Mouse (Mus musculus) kidney, adult 2 months (tissue): ENCODE measurements at regions not wholly inside any gene's neighbourhood (a gene's known extent, or its start where the extent isn't known, plus 50 kb on each side); places are given as distances from the start of the nearest gene placed in this dataset.

Source experiments
- DNase-seq: peaks from one replicate; pipeline ENCODE4 v3.0.0; 2021
- H3K27ac ChIP-seq: fragments of 200-500 bp; 2 replicates; pipeline ENCODE4 v1.5.1; 2012; ENCODE audit warnings: low read depth, low read length, control low read depth, inconsistent platforms; ENCODE audit not compliant: insufficient read depth
- H3K27me3 ChIP-seq: fragments of 200-500 bp; replicated peaks from 2 replicates; pipeline ENCODE4 v1.6.1; 2012; ENCODE audit warnings: mild to moderate bottlenecking, moderate library complexity, low read length, inconsistent platforms; ENCODE audit not compliant: control insufficient read depth, insufficient read depth
- H3K36me3 ChIP-seq: fragments of 200-500 bp; 2 replicates; pipeline ENCODE4 v1.6.1; 2012; ENCODE audit warnings: mild to moderate bottlenecking, moderate library complexity, low read length, inconsistent platforms; ENCODE audit not compliant: control insufficient read depth, insufficient read depth
- H3K4me1 ChIP-seq: fragments of 200-500 bp; 2 replicates; pipeline ENCODE4 v1.6.1; 2011; ENCODE audit warnings: low read length; ENCODE audit not compliant: control insufficient read depth, insufficient read depth
- H3K4me3 ChIP-seq: fragments of 200-500 bp; 2 replicates; pipeline ENCODE4 v1.5.1; 2011; ENCODE audit warnings: mild to moderate bottlenecking, low read depth, low read length, control low read depth; ENCODE audit not compliant: insufficient read depth
- CTCF ChIP-seq: fragments of 200-500 bp; conservative IDR thresholded peaks from 2 replicates; pipeline ENCODE4 v1.5.1; 2011; ENCODE audit warnings: low read depth, mild to moderate bottlenecking, control low read depth, low read length, moderate library complexity, mixed read lengths; ENCODE audit not compliant: insufficient read depth, insufficient read length
- POLR2A ChIP-seq: fragments of 200-500 bp; IDR thresholded peaks from one replicate; pipeline ENCODE4 v1.6.1; 2011; ENCODE audit warnings: low read depth, low read length, control low read depth
- WGBS: fragments of 180-500 bp; shearing (Covaris S2); methylation state at CpG from one replicate; pipeline ENCODE4 v1.1.7; 2018; 5-methylcytosine and 5-hydroxymethylcytosine counted together

- Histone ChIP-seq H3K27me3 (no peaks in the 10 kb centered on the region), H3K4me1 (no peaks in the 10 kb centered on the region), H3K27ac (no peak overlapping the region), H3K36me3 (no peaks in the 10 kb centered on the region), H3K4me3 (no peak overlapping the region)
- TF ChIP-seq POLR2A, result no peak
- TF ChIP-seq CTCF, result no peak
- 40% methylated on average over 15 of the region's 15 CpGs for WGBS
- DNase-seq, result no peak
Observed at GRCm38 (mm10) chr4:131014301-131015081, 70.3 kb downstream of the Matn1 start.

- 58% methylated on average over 2 of the region's 2 CpGs for WGBS
- Histone ChIP-seq H3K36me3 (no peaks in the 10 kb centered on the region), H3K4me1 (no peaks in the 10 kb centered on the region), H3K4me3 (no peak overlapping the region), H3K27me3 (no peaks in the 10 kb centered on the region), H3K27ac (no peak overlapping the region)
- no peak for DNase-seq
- no peak for TF ChIP-seq POLR2A
- TF ChIP-seq CTCF, result no peak
Observed at GRCm38 (mm10) chr4:131015156-131015555, 71.0 kb downstream of the Matn1 start.

- no peak overlapping the region for H3K27ac ChIP-seq
- H3K4me3 ChIP-seq, result no peak overlapping the region
- WGBS, result 30% methylated on average over 6 of the region's 6 CpGs
- no peak for DNase-seq
- no peaks in the 10 kb centered on the region for H3K36me3 ChIP-seq
- TF ChIP-seq POLR2A (no peak), CTCF (no peak)
- no peaks in the 10 kb centered on the region for H3K4me1 ChIP-seq
- no peaks in the 10 kb centered on the region for H3K27me3 ChIP-seq
Observed at GRCm38 (mm10) chr4:131023601-131024000, 79.4 kb downstream of the Matn1 start.

GRCm38 (mm10) chr4:131036292-131036691 is 92.1 kb downstream of the Matn1 start:
- 90% methylated on average over 11 of the region's 11 CpGs for WGBS
- Histone ChIP-seq H3K27me3 (no peaks in the 10 kb centered on the region), H3K27ac (no peak overlapping the region), H3K4me3 (no peak overlapping the region), H3K4me1 (no peaks in the 10 kb centered on the region), H3K36me3 (no peaks in the 10 kb centered on the region)
- DNase-seq, result no peak
- TF ChIP-seq POLR2A (no peak), CTCF (no peak)

GRCm38 (mm10) chr4:131037179-131037578 is 93.0 kb downstream of the Matn1 start:
- Histone ChIP-seq H3K27ac (no peak overlapping the region), H3K4me3 (no peak overlapping the region), H3K4me1 (no peaks in the 10 kb centered on the region), H3K36me3 (no peaks in the 10 kb centered on the region), H3K27me3 (no peaks in the 10 kb centered on the region)
- no peak for DNase-seq
- TF ChIP-seq POLR2A (no peak), CTCF (no peak)
- WGBS, result 17% methylated on average over 6 of the region's 6 CpGs

- TF ChIP-seq CTCF (no peak), POLR2A (no peak)
- no peak overlapping the region for H3K4me3 ChIP-seq
Observed at GRCm38 (mm10) chr4:131039686-131040085, 95.5 kb downstream of the Matn1 start.

GRCm38 (mm10) chr4:131041210-131041609 is 97.0 kb downstream of the Matn1 start:
- H3K4me1 ChIP-seq, result no peaks in the 10 kb centered on the region
- WGBS, result 61% methylated on average over 2 of the region's 2 CpGs
- no peak for DNase-seq
- TF ChIP-seq CTCF (no peak; the same call in 1 of the 2 replicates), POLR2A (no peak)
- no peak overlapping the region for H3K4me3 ChIP-seq
- H3K27ac ChIP-seq, result no peak overlapping the region
- H3K27me3 ChIP-seq, result no peaks in the 10 kb centered on the region
- H3K36me3 ChIP-seq, result no peaks in the 10 kb centered on the region

More at GRCm38 (mm10) chr4:131039686-131040085, 95.5 kb downstream of the Matn1 start:
- no peaks in the 10 kb centered on the region for H3K4me1 ChIP-seq
- DNase-seq, result no peak
- H3K36me3 ChIP-seq, result no peaks in the 10 kb centered on the region
- 91% methylated on average over 3 of the region's 3 CpGs for WGBS
- H3K27me3 ChIP-seq, result no peaks in the 10 kb centered on the region
- H3K27ac ChIP-seq, result no peak overlapping the region
